Mouse (Mus musculus) kidney, embryonic 16.5 days (tissue): Measurements from ENCODE around the gene Gabra2. TPM values are rescaled to one million over a fixed set of nuclear protein-coding genes. Genes with fewer than 3 reads are reported as not detected.

Source experiments
- ATAC-seq: fragments of 200-750 bp; cut with Nextera tagmentation; 2 replicates; pipeline ENCODE4 v1.8.0; 2017; ENCODE audit warnings: moderate TSS enrichment; ENCODE audit not compliant: low FRiP score, low TSS enrichment
- H3K27ac ChIP-seq: fragments of 300-500 bp; sonication (generic); 2 replicates; pipeline ENCODE4 v1.5.1; 2014; ENCODE audit warnings: low read length
- H3K27me3 ChIP-seq: fragments of 300-500 bp; sonication (generic); 2 replicates; pipeline ENCODE4 v1.6.1; 2014; ENCODE audit warnings: low read length, control low read depth, mixed read lengths; ENCODE audit not compliant: insufficient read depth
- H3K36me3 ChIP-seq: fragments of 300-500 bp; sonication (generic); 2 replicates; pipeline ENCODE4 v1.6.1; 2014; ENCODE audit warnings: low read length, control low read depth, mixed read lengths; ENCODE audit not compliant: insufficient read depth
- H3K4me1 ChIP-seq: fragments of 300-500 bp; sonication (generic); 2 replicates; pipeline ENCODE4 v1.6.1; 2014; ENCODE audit warnings: low read length, control low read depth, mixed read lengths; ENCODE audit not compliant: insufficient read depth
- H3K4me2 ChIP-seq: fragments of 300-500 bp; sonication (generic); replicated peaks from 2 replicates; pipeline ENCODE4 v1.6.1; 2014; ENCODE audit warnings: low read depth, low read length
- H3K4me3 ChIP-seq: fragments of 300-500 bp; sonication (generic); 2 replicates; pipeline ENCODE4 v1.5.1; 2014; ENCODE audit warnings: mild to moderate bottlenecking, low read length
- H3K9ac ChIP-seq: fragments of 300-500 bp; sonication (generic); replicated peaks from 2 replicates; pipeline ENCODE4 v1.6.1; 2014; ENCODE audit warnings: low read length
- H3K9me3 ChIP-seq: fragments of 300-500 bp; sonication (generic); 2 replicates; pipeline ENCODE4 v1.6.1; 2016; ENCODE audit warnings: low read length, control low read depth
- WGBS: fragments of 180-500 bp; shearing (Covaris S2); extraction: QIAGEN DNeasy Blood & Tissue Kit; methylation state at CpG from one replicate; pipeline ENCODE4 v1.1.7; 2014; 5-methylcytosine and 5-hydroxymethylcytosine counted together
- polyA plus RNA-seq: library from polyadenylated mRNA; unstranded; fragments of >200 nt; fragmentation: Nextera tagmentation; extraction: Ambion mirVana; gene quantifications from 2 replicates; pipeline ENCODE4 v1.2.1, GENCODE M21; 2015

Gene Gabra2
- polyA plus RNA-seq, 1 experiment from 2014 or later: 1.7 TPM

GRCm38 (mm10) chr5:70990891-70991290 lies 104.8 kb downstream of the Gabra2 start:
- H3K9me3 ChIP-seq: no peaks in the 10 kb centered on the region

More at GRCm38 (mm10) chr5:70990891-70991290, 104.8 kb downstream of the Gabra2 start:
- 84% methylated on average over 3 of the region's 3 CpGs for WGBS
- no peak overlapping the region for H3K27ac ChIP-seq
- no peak overlapping the region for H3K9ac ChIP-seq
- H3K4me1 ChIP-seq: no peaks in the 10 kb centered on the region
- no peak for ATAC-seq
- H3K27me3 ChIP-seq: no peaks in the 10 kb centered on the region
- H3K4me2 ChIP-seq: no peak overlapping the region
- H3K4me3 ChIP-seq: no peak overlapping the region
- H3K36me3 ChIP-seq: no peaks in the 10 kb centered on the region
